Mouse (Mus musculus) CH12.LX (cell line): ENCODE measurements at regions not wholly inside any gene's neighbourhood (a gene's known extent, or its start where the extent isn't known, plus 50 kb on each side); places are given as distances from the start of the nearest gene placed in this dataset.

Source experiments
- DNase-seq: peaks from one replicate; pipeline ENCODE4 v3.0.0-alpha.2; 2013; ENCODE audit errors: extremely low read depth
- H3K27ac ChIP-seq: 2 replicates; pipeline ENCODE4 v1.5.1; 2012; ENCODE audit warnings: low read depth, mild to moderate bottlenecking, control low read depth, moderate library complexity; ENCODE audit not compliant: insufficient read depth
- H3K27me3 ChIP-seq: replicated peaks from 2 replicates; pipeline ENCODE3; 2012; ENCODE audit warnings: inconsistent platforms
- H3K36me3 ChIP-seq, 2 experiments: replicated peaks in 1 of 2; 2 replicates each; pipeline versions ENCODE3 to v1.6.1; 2012; ENCODE audit warnings: inconsistent platforms in 1 of 2, low read length in 1 of 2, mild to moderate bottlenecking in 1 of 2, mixed read lengths in 1 of 2, moderate library complexity in 1 of 2; ENCODE audit not compliant: control insufficient read depth in 1 of 2, insufficient read depth in 1 of 2
- H3K4me1 ChIP-seq, 2 experiments: 2 replicates each; pipeline ENCODE4 v1.6.1; 2012; ENCODE audit warnings: inconsistent platforms in 1 of 2, moderate library complexity in 1 of 2; ENCODE audit not compliant: insufficient read depth in 2 of 2, control insufficient read depth in 1 of 2
- H3K4me2 ChIP-seq: 2 replicates; pipeline ENCODE4 v1.6.1; 2012; ENCODE audit warnings: low read depth, mild to moderate bottlenecking, control low read depth; ENCODE audit not compliant: poor library complexity, insufficient read depth, severe bottlenecking
- H3K4me3 ChIP-seq, 3 experiments: fragments of 150-350 bp in 1 of 3; sonication (generic) in 1 of 3; replicated peaks in 1 of 3; 2 replicates each; pipeline versions ENCODE3 to v1.5.1; 2011 to 2012; ENCODE audit warnings: low read depth in 2 of 3, low read length in 2 of 3, mild to moderate bottlenecking in 2 of 3, moderate library complexity in 2 of 3, control low read depth in 1 of 3, improper control_type of control experiment in 1 of 3, inconsistent platforms in 1 of 3, mixed read lengths in 1 of 3; ENCODE audit not compliant: poor library complexity in 1 of 3
- H3K79me2 ChIP-seq: replicated peaks from 2 replicates; pipeline ENCODE4 v1.6.1; 2012; ENCODE audit warnings: mild to moderate bottlenecking, moderate library complexity; ENCODE audit not compliant: control insufficient read depth, poor library complexity, insufficient read depth, severe bottlenecking; ENCODE audit errors: extremely low read depth
- H3K9ac ChIP-seq: 2 replicates; pipeline ENCODE4 v1.6.1; 2012; ENCODE audit warnings: low read depth, mild to moderate bottlenecking, control low read depth, moderate library complexity; ENCODE audit not compliant: insufficient read depth
- H3K9me3 ChIP-seq: replicated peaks from 2 replicates; pipeline ENCODE3; 2012; ENCODE audit warnings: low read length, inconsistent platforms, mixed read lengths
- CHD1 ChIP-seq: IDR thresholded peaks from 2 replicates; pipeline ENCODE4 v1.6.1; 2012; ENCODE audit warnings: low read depth, low read length, improper control_type of control experiment, inconsistent platforms
- CHD2 ChIP-seq: IDR thresholded peaks from 2 replicates; pipeline ENCODE4 v1.6.1; 2011; ENCODE audit warnings: low read length, improper control_type of control experiment
- CTCF ChIP-seq, 2 experiments: IDR thresholded peaks in 1 of 2; conservative IDR thresholded peaks in 1 of 2; 2 replicates each; pipeline ENCODE4 v1.5.1; 2011 to 2012; ENCODE audit warnings: low read depth in 2 of 2, low read length in 2 of 2, improper control_type of control experiment in 1 of 2, inconsistent platforms in 1 of 2, mild to moderate bottlenecking in 1 of 2, moderate library complexity in 1 of 2
- E2F4 ChIP-seq: IDR thresholded peaks from 2 replicates; pipeline ENCODE4 v1.6.1; 2011; ENCODE audit warnings: low read depth, low read length, improper control_type of control experiment; ENCODE audit not compliant: insufficient replicate concordance
- ELF1 ChIP-seq: IDR thresholded peaks from 2 replicates; pipeline ENCODE4 v1.6.1; 2014; ENCODE audit warnings: low read depth, mild to moderate bottlenecking, inconsistent platforms, low read length, improper control_type of control experiment
- EP300 ChIP-seq: IDR thresholded peaks from 2 replicates; pipeline ENCODE4 v1.6.1; 2011; ENCODE audit warnings: low read length, improper control_type of control experiment
- ETS1 ChIP-seq: conservative IDR thresholded peaks from 2 replicates; pipeline ENCODE4 v1.6.1; 2012; ENCODE audit warnings: low read depth, mild to moderate bottlenecking, inconsistent platforms, low read length, improper control_type of control experiment, moderate library complexity
- GABPA ChIP-seq: IDR thresholded peaks from 2 replicates; pipeline ENCODE4 v1.6.1; 2012; ENCODE audit warnings: low read depth, low read length, improper control_type of control experiment, inconsistent platforms; ENCODE audit not compliant: insufficient replicate concordance
- HCFC1 ChIP-seq: IDR thresholded peaks from 2 replicates; pipeline ENCODE4 v1.6.1; 2012; ENCODE audit warnings: low read depth, mild to moderate bottlenecking, inconsistent platforms, low read length, improper control_type of control experiment
- IRF4 ChIP-seq: IDR thresholded peaks from 2 replicates; pipeline ENCODE4 v1.6.1; 2014; ENCODE audit warnings: low read depth, mild to moderate bottlenecking, inconsistent platforms, low read length, improper control_type of control experiment
- KAT2A ChIP-seq: IDR thresholded peaks from 2 replicates; pipeline ENCODE4 v1.6.1; 2012; ENCODE audit warnings: low read length, improper control_type of control experiment, inconsistent platforms; ENCODE audit not compliant: insufficient replicate concordance
- MAFK ChIP-seq: IDR thresholded peaks from 2 replicates; pipeline ENCODE4 v1.6.1; 2011; ENCODE audit warnings: low read length, improper control_type of control experiment; ENCODE audit not compliant: insufficient replicate concordance
- MAX ChIP-seq: IDR thresholded peaks from 2 replicates; pipeline ENCODE4 v1.6.1; 2011; ENCODE audit warnings: low read length, improper control_type of control experiment
- MAZ ChIP-seq: IDR thresholded peaks from 2 replicates; pipeline ENCODE4 v1.6.1; 2012; ENCODE audit warnings: low read depth, mild to moderate bottlenecking, inconsistent platforms, low read length, improper control_type of control experiment, moderate library complexity
- MEF2A ChIP-seq: IDR thresholded peaks from 2 replicates; pipeline ENCODE4 v1.6.1; 2014; ENCODE audit warnings: low read depth, mild to moderate bottlenecking, inconsistent platforms, low read length, improper control_type of control experiment, borderline replicate concordance
- MXI1 ChIP-seq: IDR thresholded peaks from 2 replicates; pipeline ENCODE4 v1.6.1; 2011; ENCODE audit warnings: mild to moderate bottlenecking, low read depth, low read length, improper control_type of control experiment
- MYC ChIP-seq: IDR thresholded peaks from 2 replicates; pipeline ENCODE4 v1.6.1; 2011; ENCODE audit warnings: low read depth, mild to moderate bottlenecking, improper control_type of control experiment, low read length
- NELFE ChIP-seq: IDR thresholded peaks from 2 replicates; pipeline ENCODE4 v1.6.1; 2011; ENCODE audit warnings: low read depth, low read length, improper control_type of control experiment
- PAX5 ChIP-seq: IDR thresholded peaks from 2 replicates; pipeline ENCODE4 v1.6.1; 2012; ENCODE audit warnings: low read length, inconsistent platforms, mixed read lengths
- POLR2A ChIP-seq: IDR thresholded peaks from 2 replicates; pipeline ENCODE4 v1.6.1; 2011; ENCODE audit warnings: low read depth, mild to moderate bottlenecking, improper control_type of control experiment, low read length
- POLR2AphosphoS2 ChIP-seq: IDR thresholded peaks from 2 replicates; pipeline ENCODE4 v1.6.1; 2011; ENCODE audit warnings: low read depth, low read length, improper control_type of control experiment
- RAD21 ChIP-seq: IDR thresholded peaks from 2 replicates; pipeline ENCODE4 v1.6.1; 2011; ENCODE audit warnings: low read depth, mild to moderate bottlenecking, low read length, improper control_type of control experiment, moderate library complexity
- SIN3A ChIP-seq: IDR thresholded peaks from 2 replicates; pipeline ENCODE4 v1.6.1; 2012; ENCODE audit warnings: low read length, improper control_type of control experiment, inconsistent platforms
- SMC3 ChIP-seq: IDR thresholded peaks from 2 replicates; pipeline ENCODE4 v1.6.1; 2011; ENCODE audit warnings: low read depth, low read length, improper control_type of control experiment
- USF2 ChIP-seq: conservative IDR thresholded peaks from 2 replicates; pipeline ENCODE4 v1.6.1; 2011; ENCODE audit warnings: low read depth, low read length, improper control_type of control experiment
- ZC3H11A ChIP-seq: IDR thresholded peaks from 2 replicates; pipeline ENCODE4 v1.6.1; 2012; ENCODE audit warnings: low read depth, mild to moderate bottlenecking, inconsistent platforms, low read length, improper control_type of control experiment
- ZKSCAN1 ChIP-seq: IDR thresholded peaks from 2 replicates; pipeline ENCODE4 v1.6.1; 2012; ENCODE audit warnings: low read depth, inconsistent platforms, low read length, improper control_type of control experiment, borderline replicate concordance
- ZNF384 ChIP-seq: IDR thresholded peaks from 2 replicates; pipeline ENCODE4 v1.6.1; 2012; ENCODE audit warnings: low read depth, low read length, improper control_type of control experiment, inconsistent platforms
- dilution Hi-C: fragments of 300-500 bp; cut with MboI; formaldehyde crosslinking; loops from 2 replicates; pipeline ENCODE4 v1.14.3; 2020; ENCODE audit warnings: low sequenced_read_pairs; ENCODE audit not compliant: extremely low pct_unique_long_range_greater_than_20kb, extremely low pct_ligation_motif_present
- in situ Hi-C: fragments of 300-500 bp; cut with MboI; formaldehyde crosslinking; loops from 3 replicates; pipeline ENCODE4 v1.14.3; 2019; ENCODE audit warnings: low sequenced_read_pairs, low pct_ligation_motif_present, low pct_unique_long_range_greater_than_20kb, mixed read lengths

GRCm38 (mm10) chr14:48024051-48024693 is 96.5 kb upstream of the Peli2 start:
- Histone ChIP-seq H3K4me1 (no peaks in the 10 kb centered on the region), H3K27me3 (no peaks in the 10 kb centered on the region), H3K36me3 (no peaks in the 10 kb centered on the region), H3K9me3 (peaks cover 3% of the 10 kb centered on the region), H3K27ac (no peak overlapping the region), H3K4me2 (no peak overlapping the region), H3K9ac (no peak overlapping the region), H3K79me2 (no peaks in the 10 kb centered on the region), H3K4me3 (no peak overlapping the region)
- dilution Hi-C loops: no loop called here
- in situ Hi-C loops: no loop called here
- TF ChIP-seq SIN3A: no peak
- TF ChIP-seq CTCF (conservative IDR thresholded peaks at IDR 0.05 in 1 of 2, IDR thresholded peaks at IDR 0.05 in 1 of 2; ENCODE audit: low read depth in 2 of 2, low read length in 2 of 2): no peak
- no peak for TF ChIP-seq MAFK
- TF ChIP-seq SMC3: no peak
- no peak for TF ChIP-seq MEF2A
- TF ChIP-seq ELF1: no peak
- TF ChIP-seq PAX5: no peak
- no peak for TF ChIP-seq MAX
- no peak for TF ChIP-seq CHD2
- no peak for TF ChIP-seq RAD21
- no peak for TF ChIP-seq MYC
- no peak for TF ChIP-seq ZNF384
- TF ChIP-seq E2F4: no peak
- no peak for TF ChIP-seq POLR2A
- TF ChIP-seq HCFC1: no peak
- TF ChIP-seq ZKSCAN1: no peak
- TF ChIP-seq MAZ: no peak
- no peak for TF ChIP-seq IRF4
- TF ChIP-seq CHD1: no peak
- no peak for TF ChIP-seq ETS1
- DNase-seq: no peak

- H3K27me3 ChIP-seq: no peaks in the 10 kb centered on the region
- H3K9me3 ChIP-seq: no peaks in the 10 kb centered on the region
- H3K4me1 ChIP-seq: no peaks in the 10 kb centered on the region
- TF ChIP-seq ZKSCAN1: no peak
- no peak for TF ChIP-seq EP300
- TF ChIP-seq CHD2: no peak
- no peak for TF ChIP-seq ZC3H11A
- no peak for TF ChIP-seq POLR2AphosphoS2
- TF ChIP-seq NELFE: no peak
- TF ChIP-seq IRF4: no peak
- no peak for TF ChIP-seq USF2
- no peak for TF ChIP-seq RAD21
- TF ChIP-seq GABPA: no peak
- TF ChIP-seq MAZ: no peak
- no peak for TF ChIP-seq PAX5
- TF ChIP-seq CTCF (conservative IDR thresholded peaks at IDR 0.05 in 1 of 2, IDR thresholded peaks at IDR 0.05 in 1 of 2; ENCODE audit: low read depth in 2 of 2, low read length in 2 of 2): no peak
- TF ChIP-seq MXI1: no peak
- TF ChIP-seq KAT2A: no peak
- no peak for TF ChIP-seq MEF2A
- H3K27ac ChIP-seq: no peak overlapping the region
- in situ Hi-C loops (no loop called here), dilution Hi-C loops (no loop called here)
- H3K4me3 ChIP-seq: no peak overlapping the region
- no peak overlapping the region for H3K4me2 ChIP-seq
- DNase-seq: no peak
- no peaks in the 10 kb centered on the region for H3K36me3 ChIP-seq
- no peak overlapping the region for H3K9ac ChIP-seq
- no peaks in the 10 kb centered on the region for H3K79me2 ChIP-seq
These were observed 81.3 kb upstream of the Peli2 start for GRCm38 (mm10) chr14:48039286-48039790.
